2 mouse cellular contexts compared by ENCODE assay signal in the genomic region with DNA sequence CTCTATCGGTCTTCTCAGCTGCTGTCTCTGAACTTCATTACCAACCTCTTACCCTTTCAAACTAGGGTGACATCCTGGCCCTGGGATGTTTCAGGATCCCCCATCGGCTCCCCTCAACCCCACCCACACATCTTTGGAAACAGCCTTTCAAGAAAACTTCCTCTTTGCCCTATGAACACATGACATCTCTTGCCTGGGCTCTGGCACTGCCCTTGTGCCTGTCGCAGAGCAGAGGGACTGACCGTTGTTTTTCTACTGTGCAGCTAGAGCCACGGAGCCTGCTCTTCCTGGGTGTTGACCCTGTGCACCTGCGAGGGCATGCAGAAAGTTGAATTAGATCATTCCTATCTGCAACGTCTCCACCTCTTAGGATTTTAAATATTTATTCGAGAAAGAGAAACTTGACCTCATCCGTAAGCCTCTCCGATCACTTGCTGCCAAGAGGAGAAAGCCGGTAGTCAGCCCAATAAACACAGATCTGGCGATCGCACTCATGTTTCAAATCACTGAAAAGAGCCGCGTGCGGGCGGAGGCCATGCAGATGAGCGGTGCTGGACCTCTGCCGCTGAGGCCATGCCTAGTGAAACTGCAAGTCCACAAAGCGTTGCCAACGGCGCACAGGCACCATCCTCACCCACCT.
TF ChIP-seq lines count a peak whose summit lies in the region.

No protein-coding gene starts in this region.

TF ChIP-seq in MEL, 35 proteins besides CTCF, POLR2A, EP300 and RAD21:
- TF ChIP-seq GABPA (IDR thresholded peaks at IDR 0.05; ENCODE audit: low read depth, low read length) (no peak), KAT2A (conservative IDR thresholded peaks at IDR 0.05; ENCODE audit: low read depth, low read length) (no peak), USF2 (IDR thresholded peaks at IDR 0.05; ENCODE audit: borderline replicate concordance in 1 of 2, insufficient read depth in 1 of 2, low read depth in 1 of 2, low read length in 2 of 2) (0 out of 4 replicates have a peak, but pooled peaks of 1 of the 2 experiments have one; percentile 49), USF1 (IDR thresholded peaks at IDR 0.05; ENCODE audit: low read depth, low read length) (peak; percentile 90), NRF1 (IDR thresholded peaks at IDR 0.05; ENCODE audit: insufficient read depth, low read depth, low read length, poor library complexity, severe bottlenecking) (no peak), SIN3A (IDR thresholded peaks at IDR 0.05; ENCODE audit: low read length) (0 out of 2 replicates have a peak, but pooled peaks have one; percentile 29), NELFE (IDR thresholded peaks at IDR 0.05; ENCODE audit: low read depth, low read length) (no peak), GATA1 (IDR thresholded peaks at IDR 0.05; ENCODE audit: low read depth, low read length) (no peak), ZKSCAN1 (IDR thresholded peaks at IDR 0.05; ENCODE audit: low read depth, low read length) (no peak), ZMIZ1 (IDR thresholded peaks at IDR 0.05; ENCODE audit: low read depth, low read length) (no peak), JUND (IDR thresholded peaks at IDR 0.05; ENCODE audit: low read depth, low read length) (no peak), TAL1 (IDR thresholded peaks at IDR 0.05; ENCODE audit: low read length) (no peak), ETS1 (IDR thresholded peaks at IDR 0.05; ENCODE audit: low read depth, low read length) (0 out of 2 replicates have a peak, but pooled peaks have one; percentile 24)

TF ChIP-seq in myocyte, 11 proteins besides CTCF, POLR2A, EP300 and RAD21:
- TF ChIP-seq MAX (IDR thresholded peaks at IDR 0.05; ENCODE audit: low read depth) (no peak), E2F4 (IDR thresholded peaks at IDR 0.05; ENCODE audit: insufficient read depth) (no peak), SRF (IDR thresholded peaks at IDR 0.05; ENCODE audit: control insufficient read depth, insufficient read length, low read depth) (no peak), MYOD1 (IDR thresholded peaks at IDR 0.05; ENCODE audit: control insufficient read depth in 1 of 3, insufficient read length in 2 of 3, low read depth in 2 of 3) (no peak), MYOG (IDR thresholded peaks at IDR 0.05; ENCODE audit: control insufficient read depth in 1 of 3, insufficient read depth in 1 of 3, insufficient read length in 2 of 3, low read depth in 2 of 3) (no peak), TCF3 (IDR thresholded peaks at IDR 0.05; ENCODE audit: insufficient read length, low read depth) (no peak), USF1 (IDR thresholded peaks at IDR 0.05; ENCODE audit: low read depth) (no peak), CEBPB (IDR thresholded peaks at IDR 0.05; ENCODE audit: insufficient read depth, poor library complexity, severe bottlenecking) (no peak), POLR2AphosphoS2 (IDR thresholded peaks at IDR 0.05; ENCODE audit: insufficient read length, low read depth) (no peak), REST (IDR thresholded peaks at IDR 0.05; ENCODE audit: insufficient read depth, insufficient read length) (no peak), TCF12 (IDR thresholded peaks at IDR 0.05; ENCODE audit: insufficient read depth, poor library complexity, severe bottlenecking) (no peak)
